Mouse (Mus musculus) activated CD4-positive, CD25-positive, alpha-beta regulatory T cell, adult 9 weeks (primary cell): ENCODE measurements around the gene Zfp704. TPM values are rescaled to one million over a fixed set of nuclear protein-coding genes. Genes with fewer than 3 reads are reported as not detected.

Source experiments
- polyA plus RNA-seq: library from polyadenylated mRNA; unstranded; fragments of 100-300 nt; shearing (Covaris generic); gene quantifications from one replicate; pipeline ENCODE4 v1.2.1, GENCODE M21; 2017

The Zfp704 gene
- 0.45 TPM for polyA plus RNA-seq

GRCm38 (mm10) chr3:9609581-9610341 lies at the start of gene Zfp704:
Gene Zfp704, minus strand, starts transcription at chr3:9610085.

